Mouse (Mus musculus) bone marrow, adult 2 months (tissue): Measurements from ENCODE around the gene Ly6g6f.

Source experiments
- CTCF ChIP-seq: fragments of 200-500 bp; IDR thresholded peaks from 2 replicates; pipeline ENCODE4 v1.5.1; 2011; ENCODE audit warnings: low read length, control low read depth; ENCODE audit not compliant: control insufficient read depth, insufficient read depth
- POLR2A ChIP-seq: fragments of 200-500 bp; IDR thresholded peaks from 2 replicates; pipeline ENCODE4 v1.6.1; 2011; ENCODE audit warnings: low read depth, mild to moderate bottlenecking, control low read depth, low read length, borderline replicate concordance; ENCODE audit not compliant: control insufficient read depth

- TF ChIP-seq CTCF (no peak), POLR2A (no peak)
These were observed 54.1 kb downstream of the Ly6g6f start for GRCm38 (mm10) chr17:35031272-35031671.
